Comparison of ENCODE assay signal across 8 mouse cellular contexts in genomic region chr16:91406585-91407220, GRCm38 (mm10). TPM values are rescaled to one million over a fixed set of nuclear protein-coding genes. Genes with fewer than 3 reads are reported as not detected.
A peak's percentile ranks its signal among the peaks of the same experiment; 100 is the strongest.
DNase-seq lines count a peak whose midpoint lies in the region; ATAC-seq lines count a peak whose summit lies in the region.

No protein-coding gene starts in this region.

- H3K4me2 ChIP-seq in forebrain, embryonic 14.5 days (ENCODE audit: low read length): peak overlapping the region; percentile 98
- peak overlapping the region; percentile 99 for H3K4me2 ChIP-seq in hindbrain, embryonic 15.5 days
- peak overlapping the region; percentile 98 for H3K4me2 ChIP-seq in midbrain, embryonic 13.5 days (replicated peaks)

- ATAC-seq in activated CD4-positive, CD25-positive, alpha-beta regulatory T cell, adult 4 months: peak; percentile 22
- ATAC-seq in forebrain, embryonic 14.5 days: peak; percentile 22
- ATAC-seq in hindbrain, embryonic 15.5 days (ENCODE audit: low FRiP score, low read depth): peak; percentile 36; the same call in 1 of the 2 replicates
- ATAC-seq in midbrain, embryonic 13.5 days: no peak; the same call in 1 of the 2 replicates

- H3K36me3 ChIP-seq in forebrain, embryonic 14.5 days (ENCODE audit: control insufficient read depth, insufficient read depth, low read length): peaks cover 9% of the 10 kb centered on the region; the same call in 1 of the 2 replicates
- H3K36me3 ChIP-seq in hindbrain, embryonic 15.5 days: peaks cover 7% of the 10 kb centered on the region; the same call in 1 of the 2 replicates
- peaks cover 11% of the 10 kb centered on the region for H3K36me3 ChIP-seq in midbrain, embryonic 13.5 days

- 3% methylated on average over 13 of the region's 13 CpGs for WGBS in forebrain, embryonic 14.5 days
- WGBS in hindbrain, embryonic 15.5 days: 1% methylated on average over 13 of the region's 13 CpGs
- 2% methylated on average over 13 of the region's 13 CpGs for WGBS in midbrain, embryonic 13.5 days

- no peaks in the 10 kb centered on the region for H3K9me3 ChIP-seq in forebrain, embryonic 14.5 days (replicated peaks; ENCODE audit: control insufficient read depth, low read length)
- H3K9me3 ChIP-seq in hindbrain, embryonic 15.5 days: no peaks in the 10 kb centered on the region
- H3K9me3 ChIP-seq in midbrain, embryonic 13.5 days: no peaks in the 10 kb centered on the region

- H3K27ac ChIP-seq in forebrain, embryonic 14.5 days (ENCODE audit: low read depth, low read length): no peak overlapping the region; the same call in 1 of the 2 replicates
- H3K27ac ChIP-seq in hindbrain, embryonic 15.5 days (replicated peaks): peak overlapping the region; percentile 58
- H3K27ac ChIP-seq in midbrain, embryonic 13.5 days: 0 out of 2 replicates have a peak overlapping the region, but pooled peaks have one; percentile 17

- peaks cover 4% of the 10 kb centered on the region; the same call in 1 of the 2 replicates for H3K4me1 ChIP-seq in forebrain, embryonic 14.5 days (ENCODE audit: control insufficient read depth, insufficient read depth, low read length)
- peaks cover 15% of the 10 kb centered on the region for H3K4me1 ChIP-seq in hindbrain, embryonic 15.5 days (replicated peaks)
- peaks cover 13% of the 10 kb centered on the region for H3K4me1 ChIP-seq in midbrain, embryonic 13.5 days (replicated peaks)

- H3K9ac ChIP-seq in forebrain, embryonic 14.5 days (ENCODE audit: low read length): peak overlapping the region; percentile 75
- peak overlapping the region; percentile 70 for H3K9ac ChIP-seq in hindbrain, embryonic 15.5 days
- peak overlapping the region; percentile 79 for H3K9ac ChIP-seq in midbrain, embryonic 13.5 days (replicated peaks)

- peak; percentile 19 to 26 for DNase-seq in layer of hippocampus, postnatal 36 days
- no peak for DNase-seq in layer of hippocampus, adult 9-10 months (ENCODE audit: low spot score)
- peak; percentile 40 for DNase-seq in forebrain, embryonic 14.5 days (ENCODE audit: low spot score)
- peak; percentile 56 for DNase-seq in liver
- no peak for DNase-seq in cerebellum, adult 8-10 months

- H3K27me3 ChIP-seq in forebrain, embryonic 14.5 days (replicated peaks; ENCODE audit: control insufficient read depth, insufficient read depth, low read length): no peaks in the 10 kb centered on the region
- H3K27me3 ChIP-seq in hindbrain, embryonic 15.5 days: no peaks in the 10 kb centered on the region
- 0 out of 2 replicates have a peak, but pooled peaks cover 4% of the 10 kb centered on the region for H3K27me3 ChIP-seq in midbrain, embryonic 13.5 days

- H3K4me3 ChIP-seq in forebrain, embryonic 14.5 days (ENCODE audit: low read depth, low read length): peak overlapping the region; percentile 58
- H3K4me3 ChIP-seq in hindbrain, embryonic 15.5 days: peak overlapping the region; percentile 63
- peak overlapping the region; percentile 61 for H3K4me3 ChIP-seq in midbrain, embryonic 13.5 days (replicated peaks)

RNA-seq across cellular contexts. Expression of gene Il10rb, which starts 0.7 kb away (rescaled TPM):
- total RNA-seq in layer of hippocampus, postnatal 36 days (2021): 1 to 10 TPM; 8.9 to 9.2 TPM
- 100 to 1,000 TPM; 108 to 129 TPM for polyA plus RNA-seq in activated CD4-positive, CD25-positive, alpha-beta regulatory T cell, adult 4 months (2017; shearing (Covaris generic))
- 7.7 and 10.5 TPM in 2 replicates for polyA plus RNA-seq in forebrain, embryonic 14.5 days (2014; fragmentation: Nextera tagmentation; extraction: Ambion mirVana)
- polyA plus RNA-seq in hindbrain, embryonic 15.5 days (2015; fragmentation: Nextera tagmentation; extraction: Ambion mirVana): 12.2 and 16.4 TPM in 2 replicates
- polyA plus RNA-seq in midbrain, embryonic 13.5 days (2015; fragmentation: Nextera tagmentation; extraction: Ambion mirVana): 7.1 and 7.6 TPM in 2 replicates

RNA-seq across cellular contexts. Expression of gene Gm21970, which starts 15.2 kb away (rescaled TPM):
- not detected for total RNA-seq in layer of hippocampus, postnatal 36 days (2021)
- 1 to 10 TPM in 1 of 2 experiments, not detected in 1; 1.9 TPM for polyA plus RNA-seq in activated CD4-positive, CD25-positive, alpha-beta regulatory T cell, adult 4 months (2017; shearing (Covaris generic))
- polyA plus RNA-seq in forebrain, embryonic 14.5 days (2014; fragmentation: Nextera tagmentation; extraction: Ambion mirVana): not detected in 2 replicates
- not detected in 2 replicates for polyA plus RNA-seq in hindbrain, embryonic 15.5 days (2015; fragmentation: Nextera tagmentation; extraction: Ambion mirVana)
- polyA plus RNA-seq in midbrain, embryonic 13.5 days (2015; fragmentation: Nextera tagmentation; extraction: Ambion mirVana): not detected in 2 replicates

RNA-seq across cellular contexts. Expression of gene Ifnar2, which starts 34.1 kb away (rescaled TPM):
- 10 to 100 TPM; 20.6 to 23.0 TPM for total RNA-seq in layer of hippocampus, postnatal 36 days (2021)
- polyA plus RNA-seq in activated CD4-positive, CD25-positive, alpha-beta regulatory T cell, adult 4 months (2017; shearing (Covaris generic)): 10 to 100 TPM; 48.1 to 49.2 TPM
- 44.6 and 46.9 TPM in 2 replicates for polyA plus RNA-seq in forebrain, embryonic 14.5 days (2014; fragmentation: Nextera tagmentation; extraction: Ambion mirVana)
- 37.1 and 39.5 TPM in 2 replicates for polyA plus RNA-seq in hindbrain, embryonic 15.5 days (2015; fragmentation: Nextera tagmentation; extraction: Ambion mirVana)
- polyA plus RNA-seq in midbrain, embryonic 13.5 days (2015; fragmentation: Nextera tagmentation; extraction: Ambion mirVana): 28.3 and 31.6 TPM in 2 replicates

Comparison
In these comparisons a context has a peak if more than half of its experiments do, and no peak if none do; other contexts are left out.
1. DNase-seq: peak in layer of hippocampus, postnatal 36 days (2 of 2), forebrain, embryonic 14.5 days (single experiment) and liver (single experiment); none in layer of hippocampus, adult 9-10 months (single experiment) and cerebellum, adult 8-10 months (single experiment).
2. Peak in every context shown above with its lines, with median percentiles within 50 percentile points of each other: H3K4me2 ChIP-seq, H3K4me3 ChIP-seq and H3K9ac ChIP-seq.